Mouse (Mus musculus) mature B cell (primary cell): ENCODE measurements around the gene Ablim2.

Experiments used
- in situ Hi-C: fragments of 300-500 bp; cut with MboI; formaldehyde crosslinking; loops from 2 replicates; pipeline ENCODE4 v1.14.3; 2019

Gene Ablim2

GRCm38 (mm10) chr5:35814334-35814941, 56.8 kb downstream of the Ablim2 start:
- in situ Hi-C loops, result no loop called here

GRCm38 (mm10) chr5:35815051-35815450, 57.4 kb downstream of the Ablim2 start:
- in situ Hi-C loops, result no loop called here

- in situ Hi-C loops, result no loop called here
Observed at GRCm38 (mm10) chr5:35817266-35817665, 59.6 kb downstream of the Ablim2 start.

DNA sequence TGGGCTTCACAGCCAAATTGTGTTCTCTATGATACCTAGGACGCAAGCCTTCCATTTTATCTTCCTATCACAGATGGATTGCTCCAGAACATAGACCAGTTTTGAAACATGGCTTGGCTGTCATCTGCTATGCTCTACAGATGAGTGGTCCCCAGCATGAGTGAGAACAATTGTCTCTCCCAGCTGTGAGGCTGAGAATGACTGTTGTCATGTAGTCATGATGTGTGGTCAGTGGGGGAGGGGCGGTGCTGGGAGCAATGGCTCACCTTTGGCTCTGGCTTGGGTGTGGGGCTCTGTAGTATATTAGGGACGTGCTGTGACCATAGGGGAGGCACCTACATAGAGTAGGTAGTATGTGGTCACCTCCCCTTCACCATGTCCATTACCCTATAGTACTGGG, 60.2 kb downstream of the Ablim2 start:
- in situ Hi-C loops, result no loop called here

DNA sequence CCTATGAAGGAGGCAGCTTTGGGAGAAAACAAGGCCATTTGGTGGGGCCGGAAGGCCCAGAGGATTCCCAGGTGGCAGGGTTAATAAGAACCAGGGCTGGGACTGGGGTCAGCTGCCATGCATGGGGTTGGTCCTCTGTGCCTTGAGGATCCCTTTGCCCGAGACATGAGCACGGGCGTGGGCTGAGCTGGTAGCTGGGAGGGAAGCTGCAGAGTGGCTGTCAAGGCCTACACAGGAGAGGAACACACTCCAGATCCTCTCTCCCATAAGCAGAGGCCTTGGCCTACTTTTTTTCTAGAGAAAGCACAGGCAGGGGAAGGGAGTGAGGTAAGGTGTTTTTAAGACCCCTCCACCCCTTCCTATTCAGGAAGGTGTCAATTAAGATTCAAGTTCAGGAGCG, 65.0 kb downstream of the Ablim2 start:
- in situ Hi-C loops, result no loop called here

- in situ Hi-C loops, result no loop called here
Observed at GRCm38 (mm10) chr5:35826465-35826864, 68.8 kb downstream of the Ablim2 start.

GRCm38 (mm10) chr5:35827075-35827474, 69.4 kb downstream of the Ablim2 start:
- in situ Hi-C loops, result no loop called here

- in situ Hi-C loops, result no loop called here
Observed at GRCm38 (mm10) chr5:35827856-35828255, 70.2 kb downstream of the Ablim2 start.

GRCm38 (mm10) chr5:35830101-35830500, 72.4 kb downstream of the Ablim2 start:
- in situ Hi-C loops, result no loop called here

- in situ Hi-C loops, result no loop called here
Observed at GRCm38 (mm10) chr5:35833881-35834280, 76.2 kb downstream of the Ablim2 start.

DNA sequence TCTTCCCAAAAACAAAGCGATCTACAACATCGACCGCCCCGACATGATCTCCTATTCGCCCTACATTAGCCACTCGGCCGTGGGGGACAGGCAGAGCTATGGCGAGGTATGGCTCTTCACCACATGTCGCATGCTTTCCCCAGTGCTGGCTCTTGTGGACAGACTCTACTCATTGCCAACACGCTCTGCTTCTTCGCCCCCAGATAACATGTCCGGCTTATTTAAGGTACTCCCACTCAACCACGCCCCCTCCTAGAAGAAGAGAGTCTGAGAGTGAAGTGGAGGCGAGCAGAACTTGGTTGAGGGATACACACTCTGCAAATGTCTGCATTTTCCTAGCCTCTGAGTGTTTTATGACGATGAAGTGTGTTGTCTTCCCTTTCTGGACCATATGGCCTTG, 79.3 kb downstream of the Ablim2 start:
- in situ Hi-C loops, result no loop called here

- in situ Hi-C loops, result no loop called here
Observed at GRCm38 (mm10) chr5:35839262-35839661, 81.6 kb downstream of the Ablim2 start.

- in situ Hi-C loops, result no loop called here
Observed at GRCm38 (mm10) chr5:35851485-35851884, 93.8 kb downstream of the Ablim2 start.

GRCm38 (mm10) chr5:35853463-35853862, 95.8 kb downstream of the Ablim2 start:
- in situ Hi-C loops, result no loop called here

DNA sequence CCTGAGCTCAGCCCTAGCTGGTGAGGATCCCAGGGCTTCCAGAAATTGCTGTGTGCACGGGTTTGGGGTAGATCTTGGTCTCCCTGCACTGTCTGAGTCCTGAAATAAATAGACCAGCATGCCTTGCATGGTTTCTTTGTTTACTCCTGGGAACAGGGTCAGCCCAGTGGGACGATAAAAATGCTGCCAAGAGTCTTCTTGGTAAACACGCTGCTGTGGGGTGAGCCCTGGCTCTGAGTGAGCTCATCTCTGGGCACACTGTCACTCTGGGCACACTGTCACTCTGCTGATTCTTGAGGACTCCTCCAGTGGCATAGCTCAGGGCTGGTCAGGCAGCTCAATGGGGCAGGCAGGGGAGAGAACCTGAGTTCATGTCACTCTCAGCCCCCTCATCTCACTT, 98.6 kb downstream of the Ablim2 start:
- in situ Hi-C loops, result no loop called here

DNA sequence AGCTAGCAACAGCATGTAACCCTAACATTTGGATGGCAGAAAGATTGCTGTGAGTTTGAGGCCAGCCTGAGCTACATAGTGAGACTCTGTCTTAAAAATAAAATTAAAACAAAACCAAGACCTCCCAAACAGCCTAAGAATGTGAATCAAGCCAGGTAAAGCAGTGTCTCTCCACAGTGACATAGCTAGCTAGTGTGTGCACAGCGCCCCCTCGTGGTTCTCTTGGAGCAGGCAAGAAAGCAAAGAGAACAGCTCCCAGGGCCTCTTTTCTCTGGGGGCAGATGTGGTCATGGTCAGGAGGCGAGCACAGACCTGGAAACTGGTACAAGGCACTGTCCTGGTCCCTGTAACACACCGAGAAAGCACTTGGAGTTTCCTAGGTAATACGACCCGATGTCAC, 100.4 kb downstream of the Ablim2 start:
- in situ Hi-C loops, result no loop called here

- in situ Hi-C loops, result loop anchor here (10.0 kb wide), 1 partner anchor 103 kb away; no protein-coding TSS in a partner anchor
Observed at GRCm38 (mm10) chr5:35861456-35861855, 103.8 kb downstream of the Ablim2 start.

GRCm38 (mm10) chr5:35869973-35870372, 112.3 kb downstream of the Ablim2 start:
- in situ Hi-C loops, result loop anchor here (10.0 kb wide), 1 partner anchor 95 kb away; no protein-coding TSS in a partner anchor

GRCm38 (mm10) chr5:35870408-35871012, 112.8 kb downstream of the Ablim2 start:
- in situ Hi-C loops, result no loop called here

- in situ Hi-C loops, result no loop called here
Observed at GRCm38 (mm10) chr5:35873382-35873781, 115.7 kb downstream of the Ablim2 start.

GRCm38 (mm10) chr5:35876236-35876635, 118.6 kb downstream of the Ablim2 start:
- in situ Hi-C loops, result no loop called here

DNA sequence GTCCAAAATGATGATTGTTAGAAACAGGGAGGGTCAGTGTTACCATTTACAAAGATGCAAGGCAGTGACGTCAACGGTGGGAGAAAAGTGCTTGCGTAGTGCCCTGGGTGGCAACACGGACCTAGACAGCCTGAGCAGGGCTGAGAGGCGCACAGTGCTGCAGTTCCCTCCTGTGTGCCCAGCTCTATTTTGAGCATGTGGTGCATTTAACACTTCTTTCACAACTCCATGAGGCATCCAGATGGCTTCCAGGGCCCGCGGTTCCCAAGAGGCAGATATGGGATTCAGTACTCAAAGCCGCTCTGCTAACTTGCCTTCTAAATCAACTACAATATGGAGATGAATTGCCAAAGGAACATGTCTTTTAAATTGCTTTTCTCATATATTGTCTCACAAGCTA, 121.5 kb downstream of the Ablim2 start:
- in situ Hi-C loops, result no loop called here

DNA sequence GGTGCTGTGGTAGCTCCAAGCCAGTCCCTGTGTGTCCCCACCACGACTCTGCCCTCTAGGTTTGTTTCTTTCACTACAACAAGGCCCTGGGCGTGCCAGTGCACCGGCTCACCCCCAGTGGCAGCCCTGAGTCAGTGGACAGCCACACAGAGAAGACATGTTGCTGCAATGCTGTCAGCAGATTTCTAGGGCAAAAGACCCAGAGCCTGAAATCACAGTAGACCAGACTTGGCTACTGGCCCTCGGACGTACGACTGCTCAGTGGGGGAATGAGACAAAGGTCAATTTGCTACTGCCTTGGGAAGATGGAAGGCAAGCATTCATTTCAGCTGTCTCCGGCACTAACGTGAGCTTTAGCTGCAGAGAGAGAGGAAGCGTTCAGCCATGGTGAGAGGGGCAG, 124.7 kb downstream of the Ablim2 start:
- in situ Hi-C loops, result no loop called here

GRCm38 (mm10) chr5:35884262-35884661, 126.6 kb downstream of the Ablim2 start:
- in situ Hi-C loops, result no loop called here
